Mouse (Mus musculus): ENCODE data around the gene Pde3b.

- TF ChIP-seq POLR2A (IDR thresholded peaks at IDR 0.05; ENCODE audit: low read depth, low read length) (no peak), CTCF (IDR thresholded peaks at IDR 0.05; ENCODE audit: borderline replicate concordance, insufficient read depth, low read length) (no peak)
These were observed 162.6 kb downstream of the Pde3b start for GRCm38 (mm10) chr7:114577665-114578064.
